Mouse (Mus musculus): Measurements from ENCODE around the gene Slc25a25.

GRCm38 (mm10) chr2:32485751-32486150, 34.5 kb upstream of the Slc25a25 start:
- TF ChIP-seq ZC3H11A (IDR thresholded peaks at IDR 0.05; ENCODE audit: borderline replicate concordance, low read depth, low read length): no peak
- TF ChIP-seq HCFC1 (IDR thresholded peaks at IDR 0.05; ENCODE audit: borderline replicate concordance, insufficient read depth, low read length): no peak
- TF ChIP-seq MAFK (IDR thresholded peaks at IDR 0.05; ENCODE audit: insufficient read depth, low read depth, low read length): no peak
- TF ChIP-seq CHD2 (IDR thresholded peaks at IDR 0.05; ENCODE audit: low read depth, low read length): no peak
- no peak for TF ChIP-seq ZNF384 (IDR thresholded peaks at IDR 0.05; ENCODE audit: low read depth, low read length)

Data from ES-E14 (cell line).